Mouse (Mus musculus) mouse trophoblast stem cell (cell line): ENCODE results near the gene Cyp2j13.
"Not testable (repeated sequence)": the region's sequence is repeated elsewhere in the genome, so short reads cannot be mapped to it uniquely, and the experiment has no call there.

Source experiments
- in situ Hi-C, 2 experiments: fragments of 300-500 bp; cut with MseI, MboI; formaldehyde crosslinking; loops; 2 replicates in 1 of 2; 3 replicates in 1 of 2; pipeline ENCODE4 v1.15.1; 2025

The Cyp2j13 gene

GRCm38 (mm10) chr4:96077261-96078125 lies at the start of gene Cyp2j13:
Cyp2j13 (minus strand) TSS chr4:96077546.
- in situ Hi-C loops: no loop called here

- in situ Hi-C loops: no loop called here
These were observed 19.5 kb upstream of the Cyp2j13 start for GRCm38 (mm10) chr4:96096841-96097240.

GRCm38 (mm10) chr4:96091869-96092268 lies 14.5 kb upstream of the Cyp2j13 start:
- in situ Hi-C loops: no loop called here

- in situ Hi-C loops: not testable (repeated sequence)
These were observed 12.2 kb upstream of the Cyp2j13 start for GRCm38 (mm10) chr4:96089356-96090048.

GRCm38 (mm10) chr4:96078308-96078707 lies 962 bp upstream of the Cyp2j13 start:
- in situ Hi-C loops: no loop called here

- in situ Hi-C loops: no loop called here
These were observed 15.3 kb downstream of the Cyp2j13 start for GRCm38 (mm10) chr4:96062045-96062444.

GRCm38 (mm10) chr4:96060106-96060505 lies 17.2 kb downstream of the Cyp2j13 start:
- in situ Hi-C loops: no loop called here

- in situ Hi-C loops: no loop called here
These were observed 48.9 kb downstream of the Cyp2j13 start for GRCm38 (mm10) chr4:96028412-96028811.

- in situ Hi-C loops: no loop called here
These were observed 54.5 kb downstream of the Cyp2j13 start for GRCm38 (mm10) chr4:96022803-96023202.

GRCm38 (mm10) chr4:96016875-96017274 lies 60.5 kb downstream of the Cyp2j13 start:
- in situ Hi-C loops: no loop called here

- in situ Hi-C loops: not testable (repeated sequence)
These were observed 95.1 kb downstream of the Cyp2j13 start for GRCm38 (mm10) chr4:95982221-95982620.
